Mouse (Mus musculus) forebrain, embryonic 14.5 days (tissue): ENCODE measurements around the gene Il24. TPM values are rescaled to one million over a fixed set of nuclear protein-coding genes. Genes with fewer than 3 reads are reported as not detected.

Source experiments
- ATAC-seq: fragments of 200-750 bp; cut with Nextera tagmentation; 2 replicates; pipeline ENCODE4 v1.8.0; 2017; ENCODE audit warnings: mild to moderate bottlenecking, moderate library complexity
- DNase-seq: peaks from one replicate; pipeline ENCODE4 v3.0.0-alpha.2; 2015; ENCODE audit warnings: low spot score
- H3K27ac ChIP-seq: fragments of 300-500 bp; sonication (generic); 2 replicates; pipeline ENCODE4 v1.5.1; 2014; ENCODE audit warnings: low read depth, mild to moderate bottlenecking, control low read depth, low read length, moderate library complexity
- H3K27me3 ChIP-seq: fragments of 300-500 bp; sonication (generic); replicated peaks from 2 replicates; pipeline ENCODE4 v1.6.1; 2014; ENCODE audit warnings: low read length, control low read depth, mixed read lengths; ENCODE audit not compliant: control insufficient read depth, insufficient read depth
- H3K36me3 ChIP-seq: fragments of 300-500 bp; sonication (generic); 2 replicates; pipeline ENCODE4 v1.6.1; 2014; ENCODE audit warnings: low read length, control low read depth; ENCODE audit not compliant: control insufficient read depth, insufficient read depth
- H3K4me1 ChIP-seq: fragments of 300-500 bp; sonication (generic); 2 replicates; pipeline ENCODE4 v1.6.1; 2014; ENCODE audit warnings: antibody characterized with exemption, low read length, control low read depth; ENCODE audit not compliant: control insufficient read depth, insufficient read depth
- H3K4me2 ChIP-seq: fragments of 300-500 bp; sonication (generic); 2 replicates; pipeline ENCODE4 v1.6.1; 2014; ENCODE audit warnings: mild to moderate bottlenecking, control low read depth, low read length
- H3K4me3 ChIP-seq: fragments of 300-500 bp; sonication (generic); 2 replicates; pipeline ENCODE4 v1.5.1; 2014; ENCODE audit warnings: low read depth, low read length, control low read depth
- H3K9ac ChIP-seq: fragments of 300-500 bp; sonication (generic); 2 replicates; pipeline ENCODE4 v1.6.1; 2014; ENCODE audit warnings: mild to moderate bottlenecking, low read length, control low read depth, moderate library complexity
- H3K9me3 ChIP-seq: fragments of 300-500 bp; sonication (generic); replicated peaks from 2 replicates; pipeline ENCODE4 v1.6.1; 2016; ENCODE audit warnings: low read length, control low read depth, mixed read lengths; ENCODE audit not compliant: control insufficient read depth
- WGBS: fragments of 180-500 bp; shearing (Covaris S2); extraction: QIAGEN DNeasy Blood & Tissue Kit; methylation state at CpG from one replicate; pipeline ENCODE4 v1.1.7; 2014; 5-methylcytosine and 5-hydroxymethylcytosine counted together
- polyA plus RNA-seq: library from polyadenylated mRNA; unstranded; fragments of >200 nt; fragmentation: Nextera tagmentation; extraction: Ambion mirVana; gene quantifications from 2 replicates; pipeline ENCODE4 v1.2.1, GENCODE M21; 2014

Gene Il24
- not detected in 2 replicates for polyA plus RNA-seq

- ATAC-seq = no peak
- H3K27me3 ChIP-seq = no peaks in the 10 kb centered on the region
Observed at GRCm38 (mm10) chr1:130887354-130887753, at the start of gene Il24. Il24 (minus strand) TSS chr1:130887454.

GRCm38 (mm10) chr1:130936351-130936750, 49.1 kb upstream of the Il24 start:
- WGBS = 76% methylated on average over 6 of the region's 6 CpGs
- Histone ChIP-seq H3K4me1 (no peaks in the 10 kb centered on the region), H3K9ac (no peak overlapping the region), H3K4me2 (no peak overlapping the region), H3K9me3 (no peaks in the 10 kb centered on the region), H3K27me3 (no peaks in the 10 kb centered on the region), H3K4me3 (no peak overlapping the region), H3K36me3 (no peaks in the 10 kb centered on the region), H3K27ac (no peak overlapping the region)
- ATAC-seq = no peak
- DNase-seq = no peak

More at GRCm38 (mm10) chr1:130887354-130887753, at the start of gene Il24:
- Histone ChIP-seq H3K36me3 (no peaks in the 10 kb centered on the region), H3K9ac (no peak within 1 kb of the TSS), H3K4me2 (no peak within 1 kb of the TSS), H3K4me1 (no peaks in the 10 kb centered on the region), H3K27ac (no peak within 1 kb of the TSS), H3K4me3 (no peak within 1 kb of the TSS), H3K9me3 (no peaks in the 10 kb centered on the region)
- no peak for DNase-seq

- no peak overlapping the region for H3K27ac ChIP-seq
- H3K4me3 ChIP-seq = no peak overlapping the region
- no peak overlapping the region for H3K4me2 ChIP-seq
- no peaks in the 10 kb centered on the region for H3K27me3 ChIP-seq
- H3K36me3 ChIP-seq = no peaks in the 10 kb centered on the region
- no peak overlapping the region for H3K9ac ChIP-seq
- H3K9me3 ChIP-seq = no peaks in the 10 kb centered on the region
- no peaks in the 10 kb centered on the region for H3K4me1 ChIP-seq
- DNase-seq = no peak
- ATAC-seq = no peak
Observed at GRCm38 (mm10) chr1:130926484-130926883, 39.2 kb upstream of the Il24 start.

- WGBS = 36% methylated on average over 1 of the region's 1 CpGs
- no peaks in the 10 kb centered on the region for H3K27me3 ChIP-seq
- no peak for ATAC-seq
Observed at GRCm38 (mm10) chr1:130918323-130918980, 31.2 kb upstream of the Il24 start.

GRCm38 (mm10) chr1:130911401-130912010, 24.3 kb upstream of the Il24 start, which contains the start of gene Il20:
Il20 (minus strand) TSS chr1:130911451.
- ATAC-seq = no peak
- no peak within 1 kb of the TSS for H3K27ac ChIP-seq
- no peaks in the 10 kb centered on the region for H3K9me3 ChIP-seq
- no peaks in the 10 kb centered on the region for H3K36me3 ChIP-seq
- WGBS = 63% methylated on average over 12 of the region's 12 CpGs
- H3K4me3 ChIP-seq = no peak within 1 kb of the TSS
- H3K4me2 ChIP-seq = no peak within 1 kb of the TSS
- no peaks in the 10 kb centered on the region for H3K4me1 ChIP-seq
- DNase-seq = no peak
- no peaks in the 10 kb centered on the region for H3K27me3 ChIP-seq
- H3K9ac ChIP-seq = no peak within 1 kb of the TSS

More at GRCm38 (mm10) chr1:130918323-130918980, 31.2 kb upstream of the Il24 start:
- no peak overlapping the region for H3K9ac ChIP-seq
- H3K36me3 ChIP-seq = no peaks in the 10 kb centered on the region
- no peaks in the 10 kb centered on the region for H3K9me3 ChIP-seq
- no peak overlapping the region for H3K4me3 ChIP-seq
- no peaks in the 10 kb centered on the region for H3K4me1 ChIP-seq
- H3K4me2 ChIP-seq = no peak overlapping the region
- H3K27ac ChIP-seq = no peak overlapping the region
- no peak for DNase-seq

- H3K36me3 ChIP-seq = no peaks in the 10 kb centered on the region
- ATAC-seq = no peak
- H3K9ac ChIP-seq = no peak overlapping the region
- H3K4me1 ChIP-seq = no peaks in the 10 kb centered on the region
- H3K4me3 ChIP-seq = no peak overlapping the region
- no peak overlapping the region for H3K4me2 ChIP-seq
- no peaks in the 10 kb centered on the region for H3K9me3 ChIP-seq
- no peaks in the 10 kb centered on the region for H3K27me3 ChIP-seq
- 87% methylated on average over 7 of the region's 7 CpGs for WGBS
- no peak for DNase-seq
- H3K27ac ChIP-seq = no peak overlapping the region
Observed at GRCm38 (mm10) chr1:130902505-130902904, 15.3 kb upstream of the Il24 start.

- Histone ChIP-seq H3K27me3 (no peaks in the 10 kb centered on the region), H3K9ac (no peak overlapping the region), H3K4me3 (no peak overlapping the region), H3K36me3 (no peaks in the 10 kb centered on the region), H3K4me2 (no peak overlapping the region), H3K4me1 (no peaks in the 10 kb centered on the region), H3K27ac (no peak overlapping the region), H3K9me3 (no peaks in the 10 kb centered on the region)
- ATAC-seq (no peak), DNase-seq (no peak)
- 24% methylated on average over 6 of the region's 6 CpGs for WGBS
Observed at GRCm38 (mm10) chr1:130894468-130894867, 7.2 kb upstream of the Il24 start.

- whole genome bisulfite sequencing = 67% methylated on average over 9 of the region's 9 CpGs
- Histone ChIP-seq H3K4me3 (no peak overlapping the region), H3K27ac (no peak overlapping the region), H3K9me3 (no peaks in the 10 kb centered on the region), H3K4me2 (no peak overlapping the region), H3K9ac (no peak overlapping the region), H3K36me3 (no peaks in the 10 kb centered on the region), H3K27me3 (no peaks in the 10 kb centered on the region), H3K4me1 (no peaks in the 10 kb centered on the region)
- DNase-seq (no peak), ATAC-seq (no peak)
Observed at GRCm38 (mm10) chr1:130893329-130894040, 6.2 kb upstream of the Il24 start.

GRCm38 (mm10) chr1:130892446-130892845, 5.2 kb upstream of the Il24 start:
- H3K9ac ChIP-seq = no peak overlapping the region
- no peaks in the 10 kb centered on the region for H3K27me3 ChIP-seq
- DNase-seq = no peak
- H3K4me3 ChIP-seq = no peak overlapping the region
- H3K27ac ChIP-seq = no peak overlapping the region
- WGBS = 52% methylated on average over 1 of the region's 1 CpGs
- H3K36me3 ChIP-seq = no peaks in the 10 kb centered on the region
- no peak overlapping the region for H3K4me2 ChIP-seq
- H3K9me3 ChIP-seq = no peaks in the 10 kb centered on the region
- ATAC-seq = no peak
- no peaks in the 10 kb centered on the region for H3K4me1 ChIP-seq
